Mouse (Mus musculus) ES-E14 (cell line): ENCODE results near the gene Scaf8. TPM values are rescaled to one million over a fixed set of nuclear protein-coding genes. Genes with fewer than 3 reads are reported as not detected.

Source experiments
- DNase-seq: peaks from one replicate; pipeline ENCODE4 v3.0.0-alpha.2; 2013; ENCODE audit warnings: low read depth, low spot score
- H3K27ac ChIP-seq: 2 replicates; pipeline ENCODE4 v1.5.1; 2012; ENCODE audit warnings: low read depth, mild to moderate bottlenecking, low read length, moderate library complexity, mixed read lengths; ENCODE audit not compliant: poor library complexity, insufficient read depth, severe bottlenecking
- H3K36me3 ChIP-seq: 2 replicates; pipeline ENCODE4 v1.6.1; 2012; ENCODE audit warnings: mild to moderate bottlenecking, low read length, moderate library complexity, mixed read lengths; ENCODE audit not compliant: control insufficient read depth, poor library complexity, insufficient read depth, severe bottlenecking
- H3K4me1 ChIP-seq, 2 experiments: fragments of 150-350 bp in 1 of 2; sonication (generic) in 1 of 2; 2 replicates each; pipeline ENCODE4 v1.6.1; 2012; ENCODE audit warnings: low read length in 2 of 2, mild to moderate bottlenecking in 1 of 2, mixed read lengths in 1 of 2; ENCODE audit not compliant: control insufficient read depth in 2 of 2, insufficient read depth in 2 of 2, poor library complexity in 1 of 2
- H3K4me3 ChIP-seq, 2 experiments: fragments of 150-350 bp in 1 of 2; sonication (generic) in 1 of 2; 2 replicates each; pipeline ENCODE4 v1.5.1; 2012; ENCODE audit warnings: low read length in 2 of 2, low read depth in 1 of 2, mild to moderate bottlenecking in 1 of 2, mixed read lengths in 1 of 2; ENCODE audit not compliant: insufficient read depth in 1 of 2, poor library complexity in 1 of 2, severe bottlenecking in 1 of 2
- H3K9ac ChIP-seq: 2 replicates; pipeline ENCODE4 v1.6.1; 2012; ENCODE audit warnings: low read depth, mild to moderate bottlenecking, low read length, mixed read lengths; ENCODE audit not compliant: poor library complexity, insufficient read depth, severe bottlenecking
- H3K9me3 ChIP-seq: fragments of 150-350 bp; sonication (generic); 2 replicates; pipeline ENCODE4 v1.6.1; 2012; ENCODE audit warnings: low read depth, mild to moderate bottlenecking, low read length; ENCODE audit not compliant: control insufficient read depth, insufficient read depth
- CHD2 ChIP-seq: IDR thresholded peaks from 2 replicates; pipeline ENCODE4 v1.6.1; 2014; ENCODE audit warnings: mild to moderate bottlenecking, low read depth, low read length, inconsistent platforms
- HCFC1 ChIP-seq: IDR thresholded peaks from 2 replicates; pipeline ENCODE4 v1.6.1; 2012; ENCODE audit warnings: low read length, inconsistent platforms, borderline replicate concordance; ENCODE audit not compliant: insufficient read depth
- MAFK ChIP-seq: IDR thresholded peaks from 2 replicates; pipeline ENCODE4 v1.6.1; 2014; ENCODE audit warnings: mild to moderate bottlenecking, low read depth, low read length, inconsistent platforms; ENCODE audit not compliant: insufficient read depth
- ZC3H11A ChIP-seq: IDR thresholded peaks from 2 replicates; pipeline ENCODE4 v1.6.1; 2012; ENCODE audit warnings: low read depth, mild to moderate bottlenecking, inconsistent platforms, low read length, borderline replicate concordance
- ZNF384 ChIP-seq: IDR thresholded peaks from 2 replicates; pipeline ENCODE4 v1.6.1; 2012; ENCODE audit warnings: low read depth, low read length, inconsistent platforms
- in situ Hi-C, 2 experiments: fragments of 600-800 bp; cut with MboI; formaldehyde crosslinking; loops; one replicate each; pipeline ENCODE4 v1.15.1; 2025; ENCODE audit warnings: low sequenced_read_pairs in 2 of 2, inconsistent platforms in 1 of 2; ENCODE audit not compliant: unreplicated experiment in 2 of 2
- total RNA-seq: library from RNA; depleted of rRNA; stranded (reverse); fragments of 300-350 nt; gene quantifications from 2 replicates; pipeline ENCODE4 v1.2.3, GENCODE M21; 2012

The Scaf8 gene
- total RNA-seq, 1 experiment, result 57.1 TPM

DNA sequence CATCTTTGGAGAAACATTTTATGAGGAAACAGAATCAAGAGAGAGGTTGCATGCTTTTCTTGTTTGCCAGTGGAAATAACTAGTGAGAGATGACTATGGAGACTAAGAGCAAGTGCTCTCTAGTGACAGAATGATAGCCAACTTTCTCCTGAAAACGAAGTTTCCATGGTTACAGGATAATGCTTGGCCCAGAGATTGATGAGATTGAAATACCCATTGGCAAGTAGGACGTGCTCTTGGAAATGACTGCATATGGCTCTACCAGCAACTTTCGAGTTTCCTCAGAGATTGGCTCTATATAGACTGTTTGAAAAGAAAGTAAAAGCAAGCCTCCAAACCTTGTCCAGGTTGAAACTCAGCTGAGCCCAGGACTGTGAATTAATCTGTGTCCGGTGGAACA is 97.3 kb downstream of the Scaf8 start:
- Histone ChIP-seq H3K9me3 (no peaks in the 10 kb centered on the region), H3K36me3 (peaks cover 2% of the 10 kb centered on the region; the same call in 1 of the 2 replicates), H3K27ac (no peak overlapping the region), H3K4me3 (no peak overlapping the region), H3K4me1 (peaks cover 0 to 9% of the 10 kb centered on the region in 2 experiments; a peak in 3 of 4 replicates), H3K9ac (no peak overlapping the region)
- no peak for DNase-seq
- in situ Hi-C loops, result no loop called here
- TF ChIP-seq CHD2 (no peak), HCFC1 (no peak), MAFK (no peak), ZC3H11A (no peak), ZNF384 (no peak)

DNA sequence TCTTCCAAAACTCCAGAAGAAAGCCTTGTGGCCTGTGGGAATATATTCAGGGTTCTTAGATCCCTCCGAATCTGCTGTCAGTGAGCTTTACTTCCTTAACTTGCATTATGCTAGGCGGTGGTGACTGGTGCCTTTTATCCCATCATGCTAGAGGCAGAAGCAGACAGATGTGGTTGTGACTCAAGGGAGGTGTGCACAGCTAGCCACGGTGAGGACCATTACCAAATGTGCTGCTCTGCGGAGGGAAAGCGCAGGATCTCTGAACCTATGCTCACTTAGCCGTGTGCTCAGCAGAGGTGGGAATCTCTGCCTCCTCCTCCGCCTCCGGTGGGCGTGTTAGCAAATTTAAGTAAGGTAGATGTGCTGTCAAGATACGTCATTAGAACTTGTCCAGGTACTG is 98.1 kb downstream of the Scaf8 start:
- in situ Hi-C loops, result no loop called here

DNA sequence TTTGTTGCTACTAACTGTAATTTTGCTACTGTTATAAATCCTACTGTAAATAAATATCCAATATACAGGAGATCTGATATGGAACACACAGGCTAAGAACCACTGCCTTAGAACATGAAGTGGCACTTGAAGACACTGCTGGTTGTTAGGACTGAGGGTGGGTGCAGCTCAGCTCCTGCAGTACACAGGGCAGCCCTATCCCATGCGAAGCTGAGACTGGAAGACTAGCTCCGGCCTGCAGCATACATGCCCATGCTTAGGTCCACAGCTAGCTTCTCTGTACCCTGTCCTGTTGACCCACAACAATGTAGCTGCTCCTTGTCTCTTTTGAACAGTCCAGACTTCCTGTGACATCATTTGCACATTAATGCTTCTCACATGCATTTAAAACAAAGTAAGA is 100.1 kb downstream of the Scaf8 start:
- H3K27ac ChIP-seq, result no peak overlapping the region
- in situ Hi-C loops, result no loop called here
- H3K9ac ChIP-seq, result no peak overlapping the region
- DNase-seq, result no peak
- H3K36me3 ChIP-seq, result peaks cover 4% of the 10 kb centered on the region; the same call in 1 of the 2 replicates
- no peak for TF ChIP-seq MAFK
- TF ChIP-seq HCFC1, result no peak
- no peak for TF ChIP-seq CHD2
- no peaks in the 10 kb centered on the region for H3K9me3 ChIP-seq
- H3K4me3 ChIP-seq, result no peak overlapping the region
- peaks cover 0 to 9% of the 10 kb centered on the region in 2 experiments; a peak in 3 of 4 replicates for H3K4me1 ChIP-seq

More for the DNA sequence above, 98.1 kb downstream of the Scaf8 start:
- H3K36me3 ChIP-seq, result peaks cover 2% of the 10 kb centered on the region; the same call in 1 of the 2 replicates
- H3K4me1 ChIP-seq, result peaks cover 0 to 9% of the 10 kb centered on the region in 2 experiments; a peak in 3 of 4 replicates
- H3K4me3 ChIP-seq, result no peak overlapping the region
- no peak for TF ChIP-seq MAFK
- TF ChIP-seq HCFC1, result no peak
- TF ChIP-seq ZC3H11A, result no peak
- DNase-seq, result no peak
- no peak overlapping the region for H3K27ac ChIP-seq
- H3K9me3 ChIP-seq, result no peaks in the 10 kb centered on the region
- H3K9ac ChIP-seq, result no peak overlapping the region

DNA sequence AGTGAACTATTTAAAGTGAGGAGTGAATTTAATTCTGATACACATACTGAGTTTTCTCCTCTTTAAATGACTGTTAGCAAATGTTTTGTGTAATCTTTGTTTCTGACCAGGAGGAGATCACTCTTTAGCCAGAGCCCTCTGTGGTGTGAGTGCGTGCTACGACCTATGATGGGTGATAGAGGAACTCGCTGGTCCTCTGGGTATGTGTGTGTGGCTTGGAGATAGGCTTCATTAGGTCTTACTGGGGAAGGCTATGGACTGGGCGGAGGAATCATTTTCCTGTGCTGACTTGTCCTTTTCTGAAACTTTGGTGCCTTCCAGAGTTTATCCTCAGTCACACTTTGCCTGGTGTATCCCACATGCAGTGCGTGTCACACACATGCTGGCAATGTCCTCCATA is 102.3 kb downstream of the Scaf8 start:
- Histone ChIP-seq H3K4me1 (peaks cover 0 to 9% of the 10 kb centered on the region in 2 experiments; a peak in 3 of 4 replicates), H3K27ac (no peak overlapping the region), H3K9me3 (no peaks in the 10 kb centered on the region), H3K4me3 (no peak overlapping the region), H3K9ac (no peak overlapping the region), H3K36me3 (peaks cover 4% of the 10 kb centered on the region)
- no peak for DNase-seq
- in situ Hi-C loops, result no loop called here
- no peak for TF ChIP-seq CHD2

DNA sequence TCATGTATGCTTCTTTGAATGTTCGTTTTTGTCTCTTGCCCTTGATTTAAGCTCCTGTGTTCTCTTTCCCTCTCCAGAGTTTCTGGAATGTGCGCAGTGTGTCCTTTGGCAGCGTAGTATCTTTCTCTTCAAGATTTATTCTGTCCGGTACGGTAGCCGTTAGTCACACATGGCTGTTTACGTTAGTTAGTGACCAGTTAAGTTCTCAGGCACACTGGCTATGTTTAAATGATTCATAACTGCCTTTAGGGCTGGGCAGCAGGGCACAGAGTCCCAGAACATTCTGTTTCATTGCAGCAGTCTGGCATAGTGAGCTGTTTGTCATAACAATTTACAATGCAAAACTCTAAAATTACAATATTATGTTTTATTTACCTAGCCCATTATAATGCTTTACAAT is 103.6 kb downstream of the Scaf8 start:
- Histone ChIP-seq H3K36me3 (peaks cover 4% of the 10 kb centered on the region), H3K9ac (no peak overlapping the region), H3K4me3 (no peak overlapping the region), H3K4me1 (peaks cover 0 to 7% of the 10 kb centered on the region in 2 experiments; a peak in 3 of 4 replicates), H3K27ac (no peak overlapping the region), H3K9me3 (no peaks in the 10 kb centered on the region)
- TF ChIP-seq ZNF384, result no peak
- no peak for TF ChIP-seq HCFC1
- no peak for TF ChIP-seq CHD2
- TF ChIP-seq ZC3H11A, result no peak
- no peak for TF ChIP-seq MAFK
- in situ Hi-C loops, result no loop called here
- no peak for DNase-seq
